Mouse (Mus musculus) mouse embryonic stem cell (cell line): Measurements from ENCODE around the gene Fras1.

Experiments
- in situ Hi-C, 2 experiments: fragments of 300-500 bp; cut with MboI; formaldehyde crosslinking; loops; 1 replicate in 1 of 2; 3 replicates in 1 of 2; pipeline ENCODE4 v1.14.3; 2019 to 2020; ENCODE audit warnings: low sequenced_read_pairs in 2 of 2, low pct_unique_long_range_greater_than_20kb in 1 of 2, mixed read lengths in 1 of 2; ENCODE audit not compliant: unreplicated experiment in 1 of 2

The Fras1 gene

GRCm38 (mm10) chr5:96797465-96797864, 423.7 kb downstream of the Fras1 start:
- in situ Hi-C loops, result no loop called here

- in situ Hi-C loops, result no loop called here
These were observed 425.4 kb downstream of the Fras1 start for GRCm38 (mm10) chr5:96799165-96799564.

- in situ Hi-C loops, result no loop called here
These were observed 426.2 kb downstream of the Fras1 start for GRCm38 (mm10) chr5:96799969-96800368.

- in situ Hi-C loops, result no loop called here
These were observed 428.4 kb downstream of the Fras1 start for GRCm38 (mm10) chr5:96802185-96802584.

DNA sequence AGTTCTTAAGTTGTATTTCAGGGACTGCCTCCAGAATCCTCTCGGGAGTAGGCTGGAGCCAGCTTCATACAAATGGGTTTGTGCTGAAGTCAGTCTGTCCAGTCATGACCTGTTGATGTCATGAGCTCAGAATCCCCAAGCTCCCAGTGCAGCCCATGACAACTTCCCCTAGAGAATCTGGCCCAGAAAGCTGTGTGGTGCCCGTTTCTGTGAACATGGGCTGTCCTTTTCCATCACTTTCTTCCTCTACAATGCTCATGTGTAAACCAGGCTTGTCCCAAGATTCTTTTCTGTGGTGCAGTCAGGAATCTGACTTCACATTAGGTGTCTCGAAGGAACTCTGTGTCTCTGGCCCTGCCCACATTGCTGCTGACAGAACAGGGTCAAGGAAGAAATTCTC, 429.3 kb downstream of the Fras1 start:
- in situ Hi-C loops, result no loop called here

- in situ Hi-C loops, result no loop called here
These were observed 430.5 kb downstream of the Fras1 start for GRCm38 (mm10) chr5:96804304-96804703.

GRCm38 (mm10) chr5:96804813-96805212, 431.1 kb downstream of the Fras1 start:
- in situ Hi-C loops, result no loop called here

GRCm38 (mm10) chr5:96810620-96811019, 436.9 kb downstream of the Fras1 start:
- in situ Hi-C loops, result no loop called here

DNA sequence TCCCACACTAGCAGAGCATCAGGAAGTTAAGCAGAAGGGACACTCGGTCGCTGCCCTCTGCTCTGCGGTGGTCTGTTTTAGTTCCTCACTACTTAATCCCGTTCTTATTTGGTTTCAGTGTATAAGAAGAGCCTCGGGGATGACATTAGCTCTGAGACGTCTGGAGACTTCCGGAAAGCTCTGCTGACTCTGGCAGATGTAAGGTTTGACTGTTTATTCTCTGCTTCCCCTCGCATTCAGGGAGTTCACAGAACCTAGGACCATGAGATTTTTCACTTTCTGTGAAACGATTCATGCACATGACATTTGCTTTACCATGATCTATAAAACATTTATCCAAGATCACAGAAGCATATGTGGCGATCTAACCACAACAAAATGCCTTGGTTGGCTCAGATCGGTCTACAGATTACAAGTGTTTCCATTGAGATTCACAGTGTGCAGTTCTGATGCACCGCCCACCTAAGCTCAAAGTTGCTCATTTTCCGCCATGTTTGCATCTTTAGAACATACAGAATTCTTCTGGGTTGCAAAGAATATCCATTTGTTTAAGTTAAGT, 451.1 kb downstream of the Fras1 start:
- in situ Hi-C loops, result no loop called here

DNA sequence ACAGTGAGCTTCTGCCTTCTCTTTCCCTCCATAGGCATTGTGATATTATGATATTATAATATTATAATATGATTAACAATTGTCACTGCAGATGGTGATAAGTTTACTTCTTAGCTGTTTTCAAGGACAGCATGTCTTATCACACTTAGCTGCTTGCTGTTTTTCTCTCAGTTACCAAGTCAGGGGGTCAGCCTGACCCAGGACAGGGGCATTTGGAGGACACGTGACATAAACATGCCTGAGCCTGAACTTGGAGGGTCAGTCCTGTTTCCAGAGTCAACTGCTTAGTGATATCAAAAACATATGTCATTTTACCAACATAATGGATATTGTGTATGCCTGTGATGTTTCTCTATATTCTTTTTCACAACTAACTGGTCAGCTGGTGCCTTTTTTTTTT, 453.4 kb downstream of the Fras1 start:
- in situ Hi-C loops, result no loop called here
